Mouse (Mus musculus) ES-Bruce4 (cell line): ENCODE results near the gene Erich6b. TPM values are rescaled to one million over a fixed set of nuclear protein-coding genes. Genes with fewer than 3 reads are reported as not detected.

Experiments used
- H3K27ac ChIP-seq: 2 replicates; pipeline ENCODE4 v1.5.1; 2012; ENCODE audit warnings: low read length, inconsistent platforms; ENCODE audit not compliant: insufficient read depth
- H3K27me3 ChIP-seq: 2 replicates; pipeline ENCODE4 v1.6.1; 2012; ENCODE audit warnings: mild to moderate bottlenecking, low read length, inconsistent platforms; ENCODE audit not compliant: control insufficient read depth, poor library complexity, insufficient read depth, severe bottlenecking
- H3K36me3 ChIP-seq: 2 replicates; pipeline ENCODE4 v1.6.1; 2012; ENCODE audit warnings: inconsistent platforms, mild to moderate bottlenecking, low read length, moderate library complexity; ENCODE audit not compliant: control insufficient read depth, poor library complexity, insufficient read depth, severe bottlenecking
- H3K4me1 ChIP-seq: one replicate; pipeline ENCODE4 v1.8.1; 2011; ENCODE audit warnings: low read length; ENCODE audit not compliant: control insufficient read depth, insufficient read depth
- H3K4me3 ChIP-seq: 2 replicates; pipeline ENCODE4 v1.5.1; 2011; ENCODE audit warnings: low read depth, mild to moderate bottlenecking, low read length
- H3K9ac ChIP-seq: 2 replicates; pipeline ENCODE4 v1.6.1; 2012; ENCODE audit warnings: low read depth, mild to moderate bottlenecking, inconsistent platforms; ENCODE audit not compliant: poor library complexity, severe bottlenecking
- H3K9me3 ChIP-seq: replicated peaks from 2 replicates; pipeline ENCODE4 v1.6.1; 2012; ENCODE audit warnings: mild to moderate bottlenecking, low read length, inconsistent platforms; ENCODE audit not compliant: control insufficient read depth, poor library complexity, insufficient read depth, severe bottlenecking
- CTCF ChIP-seq: IDR thresholded peaks from one replicate; pipeline ENCODE4 v1.8.1; 2011; ENCODE audit warnings: low read depth, low read length
- EP300 ChIP-seq: IDR thresholded peaks from 2 replicates; pipeline ENCODE4 v1.6.1; 2011; ENCODE audit warnings: low read depth, low read length; ENCODE audit not compliant: insufficient read depth
- POLR2A ChIP-seq: IDR thresholded peaks from one replicate; pipeline ENCODE4 v1.8.1; 2011; ENCODE audit warnings: low read length; ENCODE audit not compliant: insufficient read depth
- polyA plus RNA-seq: library from polyadenylated mRNA; stranded (reverse); fragments of >200 nt; gene quantifications from 2 replicates; pipeline ENCODE4 v1.2.4, GENCODE M21; 2011; ENCODE audit warnings: low read depth; ENCODE audit not compliant: missing spikeins, insufficient read depth, insufficient read length

The Erich6b gene
- not detected in 2 replicates for polyA plus RNA-seq

- Histone ChIP-seq H3K27ac (no peak within 1 kb of the TSS), H3K4me1 (no peaks in the 10 kb centered on the region), H3K9ac (no peak within 1 kb of the TSS), H3K4me3 (no peak within 1 kb of the TSS), H3K27me3 (no peaks in the 10 kb centered on the region), H3K36me3 (no peaks in the 10 kb centered on the region), H3K9me3 (no peaks in the 10 kb centered on the region)
- no peak for TF ChIP-seq EP300
- TF ChIP-seq CTCF: no peak
- no peak for TF ChIP-seq POLR2A
Measured at GRCm38 (mm10) chr14:75642080-75642479, at the start of gene Erich6b. Erich6b (plus strand) TSS chr14:75642259.

DNA sequence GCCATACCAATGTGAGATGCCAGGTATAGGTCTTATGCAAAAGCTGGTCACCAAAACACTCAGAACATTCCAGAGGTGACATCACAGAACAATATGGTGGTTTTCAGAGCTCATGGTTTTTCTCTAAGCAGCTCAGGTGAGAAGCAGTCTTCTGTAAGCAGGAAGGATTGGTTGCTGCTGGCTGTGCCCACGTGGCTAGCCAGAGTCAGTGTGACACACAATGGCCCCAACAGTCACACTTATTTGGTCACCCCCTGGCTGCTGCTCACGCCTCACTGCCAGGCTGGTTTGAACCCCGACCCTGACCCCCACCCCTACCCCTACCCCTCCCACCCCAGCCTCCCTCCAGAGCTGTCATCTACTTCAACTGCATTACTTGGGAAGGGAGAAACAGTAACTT is 49.1 kb upstream of the Erich6b start, which contains the start of gene Spert:
TSS of gene Spert (minus strand) at position 139 of the 400 bp plus-strand sequence.
- no peak for TF ChIP-seq CTCF
- no peak for TF ChIP-seq EP300
- TF ChIP-seq POLR2A: no peak
- H3K27me3 ChIP-seq: no peaks in the 10 kb centered on the region
- no peak within 1 kb of the TSS for H3K9ac ChIP-seq
- no peaks in the 10 kb centered on the region for H3K4me1 ChIP-seq
- no peaks in the 10 kb centered on the region for H3K36me3 ChIP-seq
- H3K4me3 ChIP-seq: no peak within 1 kb of the TSS
- no peak within 1 kb of the TSS for H3K27ac ChIP-seq
- H3K9me3 ChIP-seq: no peaks in the 10 kb centered on the region

GRCm38 (mm10) chr14:75609176-75609575 is 32.9 kb upstream of the Erich6b start:
- no peak overlapping the region for H3K9ac ChIP-seq
- H3K27me3 ChIP-seq: no peaks in the 10 kb centered on the region
- no peaks in the 10 kb centered on the region for H3K4me1 ChIP-seq
- H3K4me3 ChIP-seq: no peak overlapping the region
- no peak for TF ChIP-seq EP300
- TF ChIP-seq CTCF: no peak
- TF ChIP-seq POLR2A: no peak
- H3K36me3 ChIP-seq: no peaks in the 10 kb centered on the region
- H3K27ac ChIP-seq: no peak overlapping the region
- H3K9me3 ChIP-seq: no peaks in the 10 kb centered on the region

- H3K36me3 ChIP-seq: no peaks in the 10 kb centered on the region
- TF ChIP-seq POLR2A (no peak), CTCF (no peak), EP300 (no peak)
- H3K9me3 ChIP-seq: no peaks in the 10 kb centered on the region
- H3K27ac ChIP-seq: no peak overlapping the region
- no peaks in the 10 kb centered on the region for H3K27me3 ChIP-seq
- no peak overlapping the region for H3K4me3 ChIP-seq
- no peak overlapping the region for H3K9ac ChIP-seq
- H3K4me1 ChIP-seq: no peaks in the 10 kb centered on the region
Measured at GRCm38 (mm10) chr14:75616375-75616774, 25.7 kb upstream of the Erich6b start.

- no peak for TF ChIP-seq EP300
- no peak for TF ChIP-seq CTCF
- no peak for TF ChIP-seq POLR2A
- no peaks in the 10 kb centered on the region for H3K9me3 ChIP-seq
- H3K27me3 ChIP-seq: no peaks in the 10 kb centered on the region
- no peak overlapping the region for H3K4me3 ChIP-seq
- no peak overlapping the region for H3K9ac ChIP-seq
- H3K4me1 ChIP-seq: no peaks in the 10 kb centered on the region
- no peak overlapping the region for H3K27ac ChIP-seq
- no peaks in the 10 kb centered on the region for H3K36me3 ChIP-seq
Measured at GRCm38 (mm10) chr14:75622984-75623383, 19.1 kb upstream of the Erich6b start.

DNA sequence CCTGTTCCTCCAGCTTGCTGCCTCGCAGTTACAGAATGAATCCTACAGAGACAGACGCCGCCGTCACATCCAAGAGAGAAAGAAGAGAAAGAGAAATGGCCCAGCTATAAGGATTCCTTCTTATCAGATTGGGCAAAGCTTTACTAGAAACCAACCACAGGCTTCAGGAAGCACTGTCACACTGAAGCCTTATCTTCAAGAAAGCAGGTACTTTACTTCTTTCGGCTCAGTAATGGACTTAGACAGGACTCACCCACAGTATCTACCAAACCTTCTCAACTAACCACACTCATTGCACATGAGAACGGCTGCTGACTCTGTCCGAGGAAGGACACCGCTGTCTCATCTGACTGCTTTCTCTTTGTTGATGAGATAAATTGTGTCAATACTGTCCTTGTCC is 13.2 kb upstream of the Erich6b start:
- H3K9me3 ChIP-seq: no peaks in the 10 kb centered on the region
- no peak overlapping the region for H3K4me3 ChIP-seq
- no peaks in the 10 kb centered on the region for H3K36me3 ChIP-seq
- no peak overlapping the region for H3K9ac ChIP-seq
- no peak overlapping the region for H3K27ac ChIP-seq
- peaks cover 2% of the 10 kb centered on the region for H3K4me1 ChIP-seq
- no peaks in the 10 kb centered on the region for H3K27me3 ChIP-seq
- TF ChIP-seq CTCF: no peak
- no peak for TF ChIP-seq POLR2A
- no peak for TF ChIP-seq EP300
